Mouse (Mus musculus): ENCODE measurements around the gene Eif3i. TPM values are rescaled to one million over a fixed set of nuclear protein-coding genes. Genes with fewer than 3 reads are reported as not detected.
A peak's percentile ranks its signal among the peaks of the same experiment; 100 is the strongest.
"Not testable (repeated sequence)": the region's sequence is repeated elsewhere in the genome, so short reads cannot be mapped to it uniquely, and the experiment has no call there.

The Eif3i gene
- polyA plus RNA-seq, 1 experiment from 2014 or later, result 204 TPM

DNA sequence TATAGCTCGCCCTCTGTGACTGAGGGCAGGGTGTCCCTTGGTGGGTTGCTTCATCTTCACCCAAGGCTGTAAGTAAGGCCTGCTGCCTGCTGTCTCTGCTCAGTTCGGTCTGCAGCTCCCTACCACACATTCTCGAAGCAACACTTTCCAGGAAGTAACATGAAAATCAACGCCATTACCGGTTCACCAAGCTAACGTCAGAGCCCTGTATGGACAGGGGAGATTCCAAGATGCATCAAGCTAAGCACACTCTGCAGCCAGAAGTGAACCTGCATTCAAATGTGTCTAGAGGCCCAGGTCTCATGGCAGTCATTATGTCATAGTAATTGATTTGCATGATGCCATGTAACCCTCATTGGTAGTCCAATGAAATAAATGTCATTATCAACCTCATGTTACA lies 30.4 kb downstream of the Eif3i start:
- Histone ChIP-seq H3K27ac (no peak overlapping the region), H3K9me3 (replicated peaks) (no peaks in the 10 kb centered on the region), H3K27me3 (no peaks in the 10 kb centered on the region), H3K9ac (no peak overlapping the region), H3K4me3 (no peak overlapping the region), H3K4me1 (0 out of 2 replicates have a peak, but pooled peaks cover under 1% of the 10 kb centered on the region), H3K4me2 (replicated peaks) (no peak overlapping the region), H3K36me3 (no peaks in the 10 kb centered on the region)
- ATAC-seq (ENCODE audit: low FRiP score), result no peak
- 90% methylated on average over 6 of the region's 6 CpGs for WGBS

DNA sequence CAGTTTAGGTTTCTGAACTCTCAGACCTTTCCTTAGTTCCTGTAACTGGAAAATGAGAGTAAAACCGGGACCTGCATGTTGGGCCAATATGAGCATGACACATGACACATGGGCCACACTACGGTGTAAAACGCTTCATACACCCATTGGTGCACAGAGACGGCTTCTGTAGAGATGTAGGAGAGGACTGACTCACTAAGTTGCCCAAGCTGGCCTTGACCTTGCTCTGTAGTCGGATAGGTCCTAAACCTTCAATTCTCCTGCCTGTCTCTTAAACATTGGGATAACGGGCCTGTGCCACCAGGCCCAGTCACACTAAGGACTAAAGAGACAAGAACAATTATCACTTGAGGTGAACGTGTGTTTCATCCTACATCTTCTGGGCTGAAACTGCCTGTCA lies 32.1 kb downstream of the Eif3i start:
- no peak for ATAC-seq (ENCODE audit: low FRiP score)
- Histone ChIP-seq H3K4me2 (replicated peaks) (no peak overlapping the region), H3K9ac (no peak overlapping the region), H3K27me3 (no peaks in the 10 kb centered on the region), H3K36me3 (no peaks in the 10 kb centered on the region), H3K4me1 (0 out of 2 replicates have a peak, but pooled peaks cover 3% of the 10 kb centered on the region), H3K4me3 (no peak overlapping the region), H3K9me3 (replicated peaks) (no peaks in the 10 kb centered on the region), H3K27ac (no peak overlapping the region)
- WGBS, result 92% methylated on average over 7 of the region's 7 CpGs

DNA sequence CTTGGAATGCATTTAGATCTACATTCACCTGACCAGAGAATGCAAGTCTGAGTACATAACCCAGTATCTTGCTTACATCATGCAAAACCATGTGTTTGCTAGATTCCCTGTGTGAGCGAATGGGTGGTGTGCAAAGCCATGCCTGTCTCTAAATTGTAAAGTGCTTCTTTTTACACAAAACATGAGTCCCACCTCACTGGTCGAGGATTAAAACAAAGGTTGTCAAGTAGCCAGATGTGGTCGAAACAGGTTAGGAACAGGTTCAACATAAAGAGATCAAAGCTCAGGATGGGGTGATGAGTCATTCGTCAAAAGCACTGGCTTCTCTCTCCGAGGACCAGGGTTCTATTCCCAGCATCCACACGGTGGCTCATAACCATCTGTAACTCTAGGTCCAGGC lies 35.3 kb downstream of the Eif3i start:
- 89% methylated on average over 6 of the region's 6 CpGs for WGBS
- Histone ChIP-seq H3K9me3 (replicated peaks) (no peaks in the 10 kb centered on the region), H3K36me3 (no peaks in the 10 kb centered on the region), H3K27me3 (no peaks in the 10 kb centered on the region), H3K4me3 (no peak overlapping the region), H3K4me2 (replicated peaks) (no peak overlapping the region), H3K27ac (no peak overlapping the region), H3K9ac (no peak overlapping the region), H3K4me1 (0 out of 2 replicates have a peak, but pooled peaks cover 3% of the 10 kb centered on the region)
- ATAC-seq (ENCODE audit: low FRiP score), result no peak

DNA sequence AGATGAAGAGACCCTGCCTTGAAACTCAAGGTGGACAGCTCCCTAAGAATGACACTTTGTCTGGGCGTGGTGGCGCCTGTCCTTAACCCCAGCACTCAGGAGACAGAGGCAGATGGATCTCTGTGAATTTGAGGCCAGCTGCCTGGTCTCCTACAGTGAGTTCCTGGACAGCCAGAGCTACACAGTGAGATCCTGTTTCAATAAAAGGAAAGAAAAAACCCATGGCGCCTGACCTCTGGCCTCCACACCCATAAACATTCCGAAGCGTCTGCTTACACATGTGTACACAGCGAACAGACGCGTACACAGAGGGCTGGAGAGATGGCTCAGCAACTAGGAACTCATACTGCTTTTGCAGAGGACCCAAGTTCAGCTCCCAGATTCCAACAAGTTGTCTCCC lies 36.7 kb downstream of the Eif3i start:
- H3K4me1 ChIP-seq, result 0 out of 2 replicates have a peak, but pooled peaks cover 3% of the 10 kb centered on the region
- no peak overlapping the region for H3K27ac ChIP-seq
- H3K9me3 ChIP-seq (replicated peaks), result no peaks in the 10 kb centered on the region
- no peak overlapping the region for H3K4me2 ChIP-seq (replicated peaks)
- no peak for ATAC-seq (ENCODE audit: low FRiP score)
- no peak overlapping the region for H3K9ac ChIP-seq
- WGBS, result 62% methylated on average over 8 of the region's 8 CpGs
- H3K36me3 ChIP-seq, result no peaks in the 10 kb centered on the region
- no peaks in the 10 kb centered on the region for H3K27me3 ChIP-seq
- no peak overlapping the region for H3K4me3 ChIP-seq

DNA sequence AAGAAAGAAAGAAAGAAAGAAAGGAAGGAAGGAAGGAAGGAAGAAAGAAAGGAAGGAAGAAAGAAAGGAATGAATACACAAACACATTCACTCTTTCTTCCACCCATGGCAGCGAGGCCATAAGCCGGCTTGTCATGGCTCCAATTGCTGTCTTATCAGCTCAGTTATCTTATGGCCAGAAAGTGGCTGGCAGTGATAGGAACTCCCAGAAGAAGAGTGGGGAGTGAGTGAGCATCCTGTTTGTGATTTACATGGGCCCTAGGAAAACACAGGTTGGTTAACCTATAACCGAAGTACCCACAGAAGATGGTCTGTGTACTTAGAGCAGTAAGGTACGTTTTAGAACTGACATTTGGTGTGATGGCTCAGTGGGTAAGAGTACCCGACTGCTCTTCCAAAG lies 39.3 kb downstream of the Eif3i start:
- Histone ChIP-seq H3K27ac (no peak overlapping the region), H3K4me2 (replicated peaks) (no peak overlapping the region), H3K36me3 (no peaks in the 10 kb centered on the region), H3K27me3 (no peaks in the 10 kb centered on the region; the same call in 1 of the 2 replicates), H3K9ac (no peak overlapping the region), H3K4me3 (no peak overlapping the region), H3K9me3 (replicated peaks) (no peaks in the 10 kb centered on the region), H3K4me1 (0 out of 2 replicates have a peak, but pooled peaks cover 3% of the 10 kb centered on the region)
- 95% methylated on average over 5 of the region's 5 CpGs for WGBS
- no peak for ATAC-seq (ENCODE audit: low FRiP score)

DNA sequence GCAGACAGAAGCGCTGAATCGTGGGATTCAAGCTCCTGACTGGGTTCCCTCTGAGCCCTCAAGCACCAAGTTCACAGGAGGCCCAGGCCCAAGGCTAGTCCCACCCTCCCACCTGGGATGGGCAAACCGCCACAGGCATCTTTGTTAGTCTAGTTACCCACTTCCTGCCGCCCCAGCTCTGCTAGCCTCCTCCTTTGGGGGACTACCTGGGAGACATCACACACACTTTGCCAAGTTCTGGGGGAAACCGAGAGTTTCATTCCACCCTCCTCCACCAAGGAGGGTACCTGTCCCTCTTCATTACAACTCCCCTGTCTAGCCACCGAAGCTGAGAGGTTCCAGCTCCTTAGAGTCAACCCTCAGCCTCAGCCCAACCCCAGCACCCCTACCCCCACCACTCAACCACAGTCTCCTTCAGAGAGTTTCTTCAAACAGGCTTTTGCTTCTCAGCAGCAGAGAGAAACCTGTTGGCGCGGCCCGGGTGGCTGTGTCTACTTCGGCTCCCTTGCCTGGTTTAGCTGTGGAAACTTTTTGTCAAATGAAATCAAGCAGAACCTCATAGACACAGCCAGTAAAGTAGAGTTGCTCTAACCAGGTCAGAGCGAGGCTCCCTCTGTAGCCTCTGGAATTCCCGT lies 42.0 kb downstream of the Eif3i start:
- peaks cover 8% of the 10 kb centered on the region for H3K4me1 ChIP-seq
- 86% methylated on average over 12 of the region's 12 CpGs for WGBS
- H3K4me3 ChIP-seq, result no peak overlapping the region
- no peak for ATAC-seq (ENCODE audit: low FRiP score)
- no peaks in the 10 kb centered on the region for H3K9me3 ChIP-seq (replicated peaks)
- H3K27ac ChIP-seq, result no peak overlapping the region
- no peak overlapping the region for H3K9ac ChIP-seq
- no peaks in the 10 kb centered on the region; the same call in 1 of the 2 replicates for H3K27me3 ChIP-seq
- H3K4me2 ChIP-seq (replicated peaks), result no peak overlapping the region
- H3K36me3 ChIP-seq, result no peaks in the 10 kb centered on the region

DNA sequence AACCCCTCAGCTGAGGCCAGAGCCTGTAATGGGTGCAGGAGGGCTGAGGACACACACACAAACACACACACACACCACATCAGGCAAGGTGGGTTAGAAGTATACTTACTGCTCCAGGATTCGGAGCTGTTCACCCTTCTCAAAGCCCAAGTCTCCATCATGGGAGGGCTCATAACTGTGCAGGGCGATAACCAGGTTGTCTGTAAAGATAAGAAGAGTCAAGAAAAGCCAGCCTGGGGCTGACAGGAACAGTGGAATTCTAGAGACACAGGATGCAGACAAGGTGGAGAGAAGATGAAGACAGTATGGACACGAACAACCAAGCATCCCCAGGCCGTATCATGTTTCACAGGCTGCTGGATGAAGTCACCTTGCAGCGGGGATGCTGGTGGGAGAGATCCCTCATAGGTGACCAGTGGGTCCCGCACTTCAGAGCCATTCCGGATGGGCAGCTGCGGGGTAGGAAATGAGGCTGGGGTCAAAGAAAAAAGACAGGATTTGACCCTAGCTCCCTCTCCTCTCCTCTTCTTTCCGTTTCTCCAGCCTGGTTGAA lies 43.1 kb downstream of the Eif3i start:
- peak overlapping the region; percentile 61 for H3K9ac ChIP-seq
- H3K27ac ChIP-seq, result no peak overlapping the region
- H3K36me3 ChIP-seq, result no peaks in the 10 kb centered on the region
- 84% methylated on average over 9 of the region's 9 CpGs for WGBS
- no peaks in the 10 kb centered on the region; the same call in 1 of the 2 replicates for H3K27me3 ChIP-seq
- no peak for ATAC-seq (ENCODE audit: low FRiP score)
- peak overlapping the region; percentile 67 for H3K4me2 ChIP-seq (replicated peaks)
- H3K9me3 ChIP-seq (replicated peaks), result no peaks in the 10 kb centered on the region
- H3K4me3 ChIP-seq, result 0 out of 2 replicates have a peak overlapping the region, but pooled peaks have one; percentile 41
- H3K4me1 ChIP-seq, result peaks cover 8% of the 10 kb centered on the region

DNA sequence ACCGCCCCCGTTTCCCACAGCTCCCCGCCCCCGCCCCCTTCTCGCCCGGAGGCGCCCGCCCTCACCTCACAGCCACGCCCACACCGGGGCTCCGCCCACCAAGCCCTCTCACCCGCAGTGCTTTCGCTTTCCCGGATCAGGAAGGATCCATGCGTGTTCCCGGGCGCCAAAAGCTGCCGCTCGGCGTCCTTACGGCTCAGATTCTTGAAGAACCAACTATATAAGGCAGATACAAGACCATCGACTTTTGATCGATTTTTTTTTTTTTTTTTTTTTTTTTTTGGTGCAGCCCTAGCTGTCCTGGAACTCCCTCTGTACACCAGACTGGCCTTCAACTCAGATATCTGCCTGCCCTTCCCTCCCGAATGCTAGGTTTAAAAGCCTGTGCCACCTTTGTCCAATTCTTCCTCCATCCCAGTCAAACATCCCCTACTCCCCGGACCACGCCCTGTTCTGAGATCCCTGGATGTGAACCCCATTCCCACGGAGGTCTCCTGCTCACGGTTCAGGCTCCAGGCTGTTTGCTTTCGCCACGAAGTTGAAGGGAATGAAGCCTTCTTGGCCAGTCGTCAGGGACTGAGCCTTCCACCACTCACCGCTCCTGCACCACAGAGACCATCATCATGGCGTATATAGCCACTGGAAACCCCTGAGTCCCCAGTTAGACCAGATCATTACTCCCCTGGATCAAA lies 43.8 kb downstream of the Eif3i start:
- H3K27ac ChIP-seq, result peak overlapping the region; percentile 12; the same call in 1 of the 2 replicates
- H3K9ac ChIP-seq, result peak overlapping the region; percentile 61
- no peaks in the 10 kb centered on the region; the same call in 1 of the 2 replicates for H3K27me3 ChIP-seq
- WGBS, result 8% methylated on average over 33 of the region's 33 CpGs
- no peaks in the 10 kb centered on the region for H3K9me3 ChIP-seq (replicated peaks)
- H3K36me3 ChIP-seq, result no peaks in the 10 kb centered on the region
- ATAC-seq (ENCODE audit: low FRiP score), result peak; percentile 81
- H3K4me1 ChIP-seq, result peaks cover 8% of the 10 kb centered on the region
- H3K4me3 ChIP-seq, result peak overlapping the region; percentile 41
- peak overlapping the region; percentile 67 for H3K4me2 ChIP-seq (replicated peaks)

DNA sequence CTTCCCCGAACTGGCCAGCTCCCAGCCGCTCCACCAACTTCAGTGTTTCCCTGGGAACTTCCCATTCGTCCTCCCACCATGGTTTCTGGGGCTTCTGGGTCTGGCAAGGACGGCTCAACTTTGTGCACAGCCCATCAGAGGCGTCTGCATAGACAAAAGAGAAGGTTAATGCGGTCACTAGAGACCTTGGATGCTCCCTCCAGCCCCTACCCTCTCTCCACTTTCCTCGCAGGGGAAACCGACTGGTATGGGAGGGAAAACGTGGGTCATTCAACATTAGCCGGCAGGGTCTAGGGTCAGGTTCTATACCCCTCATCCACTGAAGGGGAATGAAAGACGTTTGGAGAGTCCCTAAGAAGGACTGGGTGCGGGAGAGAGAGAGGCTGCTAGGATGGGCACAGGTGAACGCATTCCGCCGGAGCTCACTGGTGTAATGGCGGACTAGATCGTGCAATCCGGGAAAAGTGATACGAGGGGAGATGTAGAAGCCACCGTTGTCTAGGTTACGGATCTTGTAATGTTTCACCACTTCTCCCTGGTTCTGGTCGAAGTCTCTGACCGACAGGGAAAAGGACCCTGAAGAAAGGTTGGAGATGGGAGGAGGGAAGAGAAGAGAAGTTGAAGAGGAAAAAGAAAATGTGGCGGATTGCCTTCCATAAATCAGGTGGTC lies 44.5 kb downstream of the Eif3i start:
- Histone ChIP-seq H3K4me2 (replicated peaks) (peak overlapping the region; percentile 67), H3K27ac (0 out of 2 replicates have a peak overlapping the region, but pooled peaks have one; percentile 3), H3K27me3 (no peaks in the 10 kb centered on the region; the same call in 1 of the 2 replicates)

DNA sequence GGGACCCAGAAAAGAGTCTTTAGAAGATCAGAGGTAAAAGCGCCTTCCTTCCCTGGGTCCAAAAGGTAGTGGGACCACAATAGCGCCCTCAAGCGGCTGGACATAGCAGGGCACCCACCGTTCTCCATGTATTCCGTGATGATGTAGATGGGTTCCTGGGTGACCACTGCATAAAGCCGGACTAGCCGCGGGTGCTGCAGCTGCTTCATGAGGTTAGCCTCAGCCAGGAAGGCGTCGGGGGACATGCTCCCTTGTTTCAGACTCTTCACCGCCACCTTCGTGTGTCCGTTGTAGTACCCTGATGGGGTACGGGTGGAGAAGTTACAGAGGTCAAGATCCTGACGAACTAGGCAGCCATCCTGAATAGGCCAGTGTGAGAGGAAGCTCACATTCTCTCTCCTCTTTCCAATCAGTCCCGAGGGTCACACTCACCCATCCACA lies 45.0 kb downstream of the Eif3i start:
- peak overlapping the region; percentile 61; the same call in 1 of the 2 replicates for H3K9ac ChIP-seq
- peaks cover 8% of the 10 kb centered on the region for H3K4me1 ChIP-seq
- peak; percentile 39; the same call in 1 of the 2 replicates for ATAC-seq (ENCODE audit: low FRiP score)
- H3K9me3 ChIP-seq (replicated peaks), result no peaks in the 10 kb centered on the region
- no peaks in the 10 kb centered on the region; the same call in 1 of the 2 replicates for H3K27me3 ChIP-seq
- WGBS, result 2% methylated on average over 16 of the region's 16 CpGs
- H3K36me3 ChIP-seq, result no peaks in the 10 kb centered on the region
- H3K4me2 ChIP-seq (replicated peaks), result peak overlapping the region; percentile 67
- peak overlapping the region; percentile 41 for H3K4me3 ChIP-seq
- H3K27ac ChIP-seq, result 0 out of 2 replicates have a peak overlapping the region, but pooled peaks have one; percentile 3

More for the DNA sequence above, 44.5 kb downstream of the Eif3i start:
- peak; percentile 63 for ATAC-seq (ENCODE audit: low FRiP score)
- Histone ChIP-seq H3K4me3 (peak overlapping the region; percentile 41), H3K4me1 (peaks cover 8% of the 10 kb centered on the region), H3K9ac (peak overlapping the region; percentile 61), H3K36me3 (no peaks in the 10 kb centered on the region), H3K9me3 (replicated peaks) (no peaks in the 10 kb centered on the region)
- 1% methylated on average over 24 of the region's 24 CpGs for WGBS

DNA sequence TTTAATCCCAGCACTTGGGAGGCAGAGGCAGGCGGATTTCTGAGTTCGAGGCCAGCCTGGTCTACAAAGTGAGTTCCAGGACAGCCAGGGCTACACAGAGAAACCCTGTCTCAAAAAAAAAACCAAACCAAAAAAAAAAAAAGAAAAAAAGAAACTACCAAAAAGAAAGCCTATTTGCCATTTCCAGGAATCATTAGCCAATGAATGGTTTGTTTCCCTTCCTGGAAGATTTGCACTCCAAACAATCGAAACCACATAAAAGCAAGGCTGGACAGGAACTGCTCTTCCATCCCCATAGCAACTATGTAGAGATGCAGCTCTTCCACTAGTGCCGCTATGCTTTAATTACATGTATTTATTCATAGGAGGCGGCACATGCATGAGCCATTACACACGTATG lies 45.9 kb downstream of the Eif3i start:
- H3K9me3 ChIP-seq (replicated peaks); H3K4me1 ChIP-seq; H3K27me3 ChIP-seq; H3K27ac ChIP-seq; ATAC-seq (ENCODE audit: low FRiP score); H3K4me3 ChIP-seq; H3K4me2 ChIP-seq (replicated peaks); H3K36me3 ChIP-seq; H3K9ac ChIP-seq: not testable (repeated sequence)
- WGBS, result 75% methylated on average over 6 of the region's 6 CpGs

DNA sequence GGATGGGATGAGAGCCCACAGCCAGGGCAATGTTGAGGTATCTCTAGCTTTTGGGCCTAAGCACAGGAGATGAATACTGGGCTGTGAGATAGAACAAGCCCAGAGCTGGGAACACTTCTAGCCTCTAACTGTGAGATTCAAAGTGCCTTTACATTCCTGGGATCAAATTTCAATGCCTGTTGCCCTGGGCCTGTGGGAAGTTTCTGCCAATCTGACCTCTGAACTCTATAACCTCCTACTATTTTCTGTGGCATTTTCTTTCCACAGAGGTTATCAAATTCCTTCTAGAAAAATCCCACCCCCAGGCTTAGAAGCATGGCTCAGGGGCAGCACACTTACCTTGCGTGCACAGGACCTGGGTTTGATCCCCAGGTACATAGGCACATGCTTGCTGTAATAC lies 50.2 kb downstream of the Eif3i start:
- no peak overlapping the region for H3K27ac ChIP-seq
- H3K9ac ChIP-seq, result no peak overlapping the region
- H3K9me3 ChIP-seq (replicated peaks), result no peaks in the 10 kb centered on the region
- H3K36me3 ChIP-seq, result no peaks in the 10 kb centered on the region
- H3K4me2 ChIP-seq (replicated peaks), result no peak overlapping the region
- ATAC-seq (ENCODE audit: low FRiP score), result no peak
- no peaks in the 10 kb centered on the region for H3K27me3 ChIP-seq
- H3K4me1 ChIP-seq, result no peaks in the 10 kb centered on the region; the same call in 1 of the 2 replicates
- WGBS, result 50% methylated on average over 1 of the region's 1 CpGs
- no peak overlapping the region for H3K4me3 ChIP-seq
